Mouse (Mus musculus) spleen, postnatal 10 days (tissue): ENCODE data around the gene Egfr.

Experiments used
- DNase-seq, 2 experiments: peaks; one replicate each; pipeline ENCODE4 v3.0.0; 2021 to 2022; ENCODE audit warnings: low spot score in 2 of 2

Gene Egfr

DNA sequence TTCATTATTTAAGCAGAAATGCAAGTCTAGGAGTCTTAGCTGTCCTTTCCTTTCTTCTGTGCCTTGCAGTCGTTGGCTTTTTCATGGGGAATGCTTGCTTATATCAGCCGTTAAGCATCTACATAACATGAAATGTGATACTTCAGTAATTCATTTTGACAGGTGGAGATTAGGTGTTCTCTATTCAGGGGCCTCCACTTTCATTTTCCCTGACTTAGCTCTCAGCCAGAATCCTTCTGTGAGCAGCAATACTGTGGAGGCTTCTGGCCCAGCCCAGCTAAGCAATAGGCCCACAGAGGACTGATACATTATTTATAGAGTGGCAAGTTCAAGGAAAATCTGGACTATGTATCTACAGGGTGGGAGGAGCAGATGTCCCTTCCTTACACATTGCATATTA, 25.0 kb downstream of the Egfr start:
- DNase-seq: no peak

DNA sequence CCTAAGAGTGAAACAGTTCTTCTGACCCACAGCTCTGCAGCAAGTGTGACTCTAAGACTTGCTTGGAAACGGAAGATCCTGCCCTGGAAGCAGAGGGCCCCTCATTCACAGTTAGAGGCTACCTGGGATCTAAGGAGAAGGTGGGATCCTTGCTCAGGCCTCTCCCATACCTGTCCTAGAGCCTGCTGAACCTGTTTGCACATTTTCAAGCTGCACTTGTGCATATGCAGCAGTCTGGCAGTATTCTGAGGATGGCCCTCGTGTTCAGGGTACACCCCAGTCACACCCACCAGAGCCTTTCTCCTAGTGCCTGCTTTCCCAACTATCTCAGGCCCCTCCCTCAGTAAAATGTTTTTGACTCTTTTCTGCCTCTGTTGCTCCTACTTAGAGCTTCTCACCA, 29.6 kb downstream of the Egfr start:
- no peak for DNase-seq

GRCm38 (mm10) chr11:16783926-16784659, 32.1 kb downstream of the Egfr start:
- no peak for DNase-seq

GRCm38 (mm10) chr11:16792638-16793585, 40.9 kb downstream of the Egfr start:
- no peak for DNase-seq

DNA sequence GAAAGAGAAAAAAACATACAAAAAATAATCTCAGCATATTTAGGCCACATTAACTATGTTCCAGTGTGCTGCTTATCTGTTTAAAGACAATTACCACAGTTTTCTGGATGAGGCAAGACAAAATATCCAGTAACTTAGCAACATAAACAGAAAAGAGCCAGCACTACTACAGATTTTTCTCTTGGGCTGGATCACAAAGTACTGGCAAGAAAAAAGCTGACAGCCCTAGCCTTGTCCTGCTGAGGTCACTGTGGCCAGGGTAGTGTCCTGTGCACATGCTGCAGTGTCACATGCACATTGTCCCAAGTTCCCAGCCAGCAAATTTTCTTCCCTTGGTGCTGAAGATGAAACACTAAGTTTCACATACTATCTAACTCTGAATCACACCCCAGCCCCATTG, 43.0 kb downstream of the Egfr start:
- no peak for DNase-seq

GRCm38 (mm10) chr11:16795513-16795912, 43.5 kb downstream of the Egfr start:
- no peak for DNase-seq

DNA sequence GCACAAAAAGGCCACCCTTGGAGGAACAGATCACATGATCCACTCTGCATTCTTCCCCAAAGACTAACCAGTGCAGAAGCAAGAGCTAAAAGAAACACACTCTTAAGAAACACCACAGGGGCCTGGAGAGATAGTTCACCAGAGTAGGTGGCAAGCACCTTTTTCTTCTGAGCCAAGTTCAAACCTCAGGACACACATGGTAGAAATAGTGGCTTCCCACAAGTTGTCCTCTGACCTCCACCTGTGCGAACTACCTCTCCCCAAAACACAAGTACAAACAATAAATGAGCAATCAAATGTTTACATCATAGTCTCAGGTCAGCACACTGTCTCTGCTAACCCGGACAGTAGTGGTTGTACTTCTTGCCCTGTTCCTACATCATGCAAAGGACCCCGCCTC, 45.5 kb downstream of the Egfr start:
- no peak for DNase-seq

- DNase-seq: no peak
Measured at GRCm38 (mm10) chr11:16798136-16798535, 46.1 kb downstream of the Egfr start.

DNA sequence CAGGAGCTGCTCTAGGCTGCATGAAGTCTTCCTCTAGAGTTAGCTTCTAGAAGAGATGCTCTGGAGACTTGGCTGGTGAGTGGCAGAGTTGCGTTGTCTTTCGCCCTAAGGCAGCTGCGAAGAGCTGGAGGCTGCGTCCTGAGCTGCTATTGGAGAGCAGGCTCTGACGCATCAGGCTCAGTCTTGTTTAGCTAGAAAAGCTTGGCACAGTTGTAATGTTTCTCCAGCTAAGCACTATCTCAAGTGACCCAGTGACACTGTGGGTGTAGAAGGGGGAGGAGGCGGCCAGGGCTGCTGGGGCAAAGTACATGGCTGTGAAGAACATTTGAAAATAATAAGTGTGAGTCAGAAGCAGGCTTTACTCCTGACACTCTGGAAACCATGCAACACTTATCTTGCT, 48.5 kb downstream of the Egfr start:
- no peak for DNase-seq

DNA sequence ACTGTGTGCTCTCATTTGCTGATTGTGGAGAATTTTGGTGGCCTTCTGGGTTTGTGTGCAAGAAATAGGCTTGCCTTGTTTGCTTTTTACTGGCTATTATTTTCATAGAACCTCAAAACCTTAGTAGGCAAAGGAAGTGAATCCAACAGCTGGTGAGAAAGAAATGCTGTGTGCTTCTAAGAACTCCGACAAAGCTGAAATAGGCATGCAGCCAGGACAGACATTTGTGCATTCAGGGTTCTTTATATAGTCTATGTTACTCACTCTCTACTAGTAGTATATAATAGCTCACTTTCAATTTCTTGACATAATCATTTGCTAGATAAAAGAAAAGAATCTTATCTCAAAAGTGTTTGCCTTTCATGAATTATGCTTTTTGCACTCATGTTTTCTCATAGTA, 50.7 kb downstream of the Egfr start:
- no peak for DNase-seq

GRCm38 (mm10) chr11:16804016-16804415, 52.0 kb downstream of the Egfr start:
- no peak for DNase-seq

DNA sequence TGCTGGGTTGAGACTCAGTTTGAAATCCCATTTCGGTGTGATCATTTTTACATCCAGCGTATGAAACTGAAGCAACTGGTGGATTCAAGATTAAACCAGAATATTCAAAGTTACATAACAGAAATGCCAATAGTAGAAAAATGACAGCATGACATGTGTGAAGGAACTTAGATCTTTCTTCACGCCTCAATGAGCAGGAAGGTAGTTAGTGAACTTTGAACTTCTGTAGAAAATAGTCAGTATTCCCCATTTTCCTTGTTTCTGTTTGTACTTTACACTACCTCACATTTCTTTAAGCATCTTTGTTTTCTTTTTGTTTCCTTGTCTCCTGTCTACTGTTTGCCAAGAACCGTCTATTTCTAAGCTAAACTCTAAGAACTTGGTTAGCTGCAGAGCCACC, 53.9 kb downstream of the Egfr start:
- DNase-seq: no peak

DNA sequence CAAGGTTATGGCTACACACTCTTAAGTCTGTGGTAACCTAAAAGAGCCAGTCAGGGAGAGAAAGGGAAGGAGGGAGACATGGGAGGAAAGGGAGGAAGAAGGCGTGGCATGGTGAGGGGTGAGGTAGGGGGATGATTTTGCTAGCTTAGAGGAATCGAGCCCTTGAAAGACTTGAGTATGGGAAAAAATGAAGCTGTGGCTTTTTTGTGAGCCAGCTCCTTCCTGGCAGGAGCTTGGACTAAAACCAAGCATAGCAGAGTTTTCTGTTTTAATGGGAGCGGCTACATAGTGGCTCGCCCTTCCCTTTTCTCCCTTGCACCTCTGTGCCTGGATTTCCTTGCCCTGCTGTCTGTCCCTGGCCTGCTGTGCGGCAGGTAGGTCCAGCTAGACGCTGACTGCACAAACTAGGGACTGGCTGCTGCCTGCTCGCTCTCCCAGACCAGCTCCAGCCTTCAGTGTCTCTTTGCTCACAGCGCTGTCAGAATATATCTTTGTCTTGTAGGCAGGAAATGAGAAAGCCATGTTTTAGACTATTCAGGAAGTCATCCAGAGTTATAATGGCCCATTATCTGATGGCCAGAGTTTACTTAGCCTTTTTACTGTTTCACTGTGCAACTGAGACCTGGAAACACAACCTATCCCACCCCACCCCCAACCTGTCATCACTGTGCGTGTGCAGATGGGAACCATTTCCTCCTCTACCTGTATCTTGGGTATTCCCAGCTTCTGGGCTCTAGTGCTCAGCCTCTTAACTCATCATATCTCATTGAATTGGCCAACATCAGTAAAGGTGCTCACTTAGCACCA, 57.4 kb downstream of the Egfr start:
- DNase-seq: no peak

DNA sequence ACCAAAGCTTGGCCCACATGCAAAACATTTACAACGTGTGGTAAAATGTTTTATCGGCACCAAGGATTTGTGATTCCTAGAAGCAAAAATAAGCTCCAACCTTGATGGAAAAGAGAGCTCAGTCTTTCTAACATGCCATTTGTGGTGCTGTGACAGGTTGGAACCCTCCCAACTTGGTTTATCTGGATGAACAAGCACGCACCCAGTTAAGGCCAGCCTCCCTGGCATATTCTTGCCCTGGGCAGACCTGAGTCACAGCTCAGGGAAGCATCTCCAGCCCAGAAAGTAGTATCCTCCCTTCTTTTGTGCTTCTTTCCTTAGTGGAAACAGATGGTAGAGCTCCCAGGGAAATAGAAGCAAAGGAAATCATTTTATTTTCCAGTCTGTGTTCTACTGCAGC, 58.1 kb downstream of the Egfr start:
- DNase-seq: no peak

GRCm38 (mm10) chr11:16813298-16813697, 61.3 kb downstream of the Egfr start:
- no peak for DNase-seq

- no peak for DNase-seq
Measured at GRCm38 (mm10) chr11:16816414-16816813, 64.4 kb downstream of the Egfr start.

GRCm38 (mm10) chr11:16817336-16818034, 65.5 kb downstream of the Egfr start:
- no peak for DNase-seq

DNA sequence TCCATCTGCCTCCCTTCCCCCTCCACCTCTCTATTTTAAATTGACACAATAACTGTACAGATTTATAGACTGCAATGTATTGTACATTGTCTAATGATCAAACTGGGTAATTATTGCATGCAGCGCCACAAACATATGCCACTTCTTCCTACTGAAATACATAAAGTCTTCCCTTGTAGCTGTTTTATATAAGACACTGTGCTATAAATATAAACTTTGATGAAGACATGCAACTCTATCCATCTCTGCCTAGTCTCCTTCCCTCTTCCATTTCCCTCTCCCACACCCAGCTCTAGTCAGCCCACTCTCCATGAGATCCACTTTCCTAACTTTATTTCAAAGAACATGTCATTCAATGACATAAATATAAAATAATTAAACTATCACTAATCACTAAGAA, 67.4 kb downstream of the Egfr start:
- no peak for DNase-seq

GRCm38 (mm10) chr11:16820138-16820537, 68.1 kb downstream of the Egfr start:
- DNase-seq: no peak

DNA sequence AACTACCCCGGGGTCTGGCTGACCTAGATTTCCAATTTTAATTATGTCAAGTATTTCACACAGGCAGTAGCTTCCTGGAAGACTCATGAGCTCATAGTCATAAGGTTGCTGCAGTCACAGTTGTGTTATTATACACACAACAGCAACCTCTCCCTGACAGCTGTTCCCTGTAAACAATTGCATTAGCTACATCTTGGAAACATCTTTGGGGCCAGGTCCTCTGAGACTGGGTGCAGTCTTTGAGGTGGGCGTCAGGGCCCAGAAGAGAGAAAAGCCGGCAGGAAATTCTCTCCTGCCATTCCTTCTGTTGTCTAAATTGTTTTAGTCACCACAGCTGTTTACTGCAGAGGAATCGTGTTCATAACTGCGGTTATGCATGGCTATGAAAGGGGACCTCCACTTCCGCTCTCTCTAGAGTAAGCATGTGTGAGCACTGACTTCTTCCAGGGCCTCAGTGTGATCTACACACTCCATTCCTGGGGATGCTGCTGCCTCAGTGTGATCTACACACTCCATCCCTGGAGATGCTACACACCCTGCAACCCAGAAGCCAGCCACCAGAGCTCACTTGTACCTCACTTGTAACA, 69.8 kb downstream of the Egfr start:
- DNase-seq: no peak
